Mouse (Mus musculus) bone marrow macrophage, adult 2 months (primary cell): ENCODE measurements around the gene Foxm1. TPM values are rescaled to one million over a fixed set of nuclear protein-coding genes. Genes with fewer than 3 reads are reported as not detected.

Experiments
- H3K27ac ChIP-seq: 2 replicates; pipeline ENCODE4 v1.5.1; 2012; ENCODE audit warnings: low read depth, low read length; ENCODE audit not compliant: insufficient read depth
- H3K4me1 ChIP-seq: 2 replicates; pipeline ENCODE4 v1.6.1; 2012; ENCODE audit warnings: low read length; ENCODE audit not compliant: control insufficient read depth, insufficient read depth
- H3K4me3 ChIP-seq: 2 replicates; pipeline ENCODE4 v1.5.1; 2012; ENCODE audit warnings: mild to moderate bottlenecking, low read length, moderate library complexity; ENCODE audit not compliant: insufficient read depth
- CTCF ChIP-seq: IDR thresholded peaks from 2 replicates; pipeline ENCODE4 v1.5.1; 2012; ENCODE audit warnings: low read depth, mild to moderate bottlenecking, low read length, moderate library complexity
- POLR2A ChIP-seq: IDR thresholded peaks from 2 replicates; pipeline ENCODE4 v1.6.1; 2012; ENCODE audit warnings: mild to moderate bottlenecking, low read depth, low read length, borderline replicate concordance
- polyA plus RNA-seq: library from polyadenylated mRNA; stranded (reverse); fragments of >200 nt; gene quantifications from 2 replicates; pipeline ENCODE4 v1.2.4, GENCODE M21; 2012; ENCODE audit not compliant: missing spikeins, insufficient read depth, insufficient read length

Gene Foxm1
- polyA plus RNA-seq, 1 experiment = 31.7 TPM

GRCm38 (mm10) chr6:128346782-128347181, 16.0 kb upstream of the Foxm1 start:
- no peak for TF ChIP-seq CTCF
- no peak for TF ChIP-seq POLR2A
- H3K4me3 ChIP-seq = no peak overlapping the region
- H3K27ac ChIP-seq = no peak overlapping the region
- H3K4me1 ChIP-seq = peaks cover 8% of the 10 kb centered on the region

- no peak overlapping the region for H3K4me3 ChIP-seq
- TF ChIP-seq POLR2A (no peak), CTCF (no peak)
- H3K4me1 ChIP-seq = peaks cover 17% of the 10 kb centered on the region
- no peak overlapping the region for H3K27ac ChIP-seq
These were observed 13.1 kb upstream of the Foxm1 start for GRCm38 (mm10) chr6:128349711-128350110.

GRCm38 (mm10) chr6:128354140-128354539, 8.6 kb upstream of the Foxm1 start:
- Histone ChIP-seq H3K4me3 (no peak overlapping the region), H3K27ac (no peak overlapping the region), H3K4me1 (peaks cover 13% of the 10 kb centered on the region)
- TF ChIP-seq POLR2A (no peak), CTCF (no peak)

GRCm38 (mm10) chr6:128355201-128355681, 7.5 kb upstream of the Foxm1 start:
- TF ChIP-seq CTCF (no peak), POLR2A (no peak)
- peak overlapping the region; percentile 87 for H3K4me3 ChIP-seq
- peaks cover 10% of the 10 kb centered on the region for H3K4me1 ChIP-seq
- H3K27ac ChIP-seq = no peak overlapping the region

- TF ChIP-seq POLR2A (no peak), CTCF (no peak)
- Histone ChIP-seq H3K4me1 (peaks cover 12% of the 10 kb centered on the region), H3K4me3 (peak within 1 kb of the TSS; percentile 87), H3K27ac (no peak within 1 kb of the TSS)
These were observed 6.9 kb upstream of the Foxm1 start, which contains the start of gene Tulp3 for GRCm38 (mm10) chr6:128355726-128356416. TSS of gene Tulp3 (minus strand) at chr6:128355851.

GRCm38 (mm10) chr6:128358999-128359398, 3.8 kb upstream of the Foxm1 start:
- TF ChIP-seq POLR2A (no peak), CTCF (peak; percentile 86)
- Histone ChIP-seq H3K4me1 (peaks cover 17% of the 10 kb centered on the region), H3K4me3 (no peak overlapping the region), H3K27ac (no peak overlapping the region)

- TF ChIP-seq CTCF (no peak), POLR2A (no peak)
- peak overlapping the region; percentile 75 for H3K27ac ChIP-seq
- H3K4me3 ChIP-seq = peak overlapping the region; percentile 97
- H3K4me1 ChIP-seq = peaks cover 27% of the 10 kb centered on the region
These were observed 866 bp upstream of the Foxm1 start for GRCm38 (mm10) chr6:128361901-128362300.

GRCm38 (mm10) chr6:128363007-128363825, 449 bp downstream of the Foxm1 start:
- no peak for TF ChIP-seq CTCF
- no peak for TF ChIP-seq POLR2A
- H3K4me3 ChIP-seq = peak overlapping the region; percentile 97
- peak overlapping the region; percentile 54 for H3K27ac ChIP-seq
- H3K4me1 ChIP-seq = peaks cover 27% of the 10 kb centered on the region

GRCm38 (mm10) chr6:128364721-128365120, 2.0 kb downstream of the Foxm1 start:
- H3K4me3 ChIP-seq = no peak overlapping the region
- TF ChIP-seq POLR2A = no peak
- no peak for TF ChIP-seq CTCF
- H3K27ac ChIP-seq = no peak overlapping the region
- H3K4me1 ChIP-seq = peaks cover 30% of the 10 kb centered on the region

- peaks cover 23% of the 10 kb centered on the region for H3K4me1 ChIP-seq
- H3K4me3 ChIP-seq = no peak overlapping the region
- TF ChIP-seq POLR2A (no peak), CTCF (no peak)
- no peak overlapping the region for H3K27ac ChIP-seq
These were observed 3.7 kb downstream of the Foxm1 start for GRCm38 (mm10) chr6:128366466-128366865.
